Mouse (Mus musculus): ENCODE results near the gene Snap25.

- no peak for TF ChIP-seq POLR2A (IDR thresholded peaks at IDR 0.05; ENCODE audit: insufficient read depth, low read depth, low read length)
- no peak for TF ChIP-seq CTCF (IDR thresholded peaks at IDR 0.05; ENCODE audit: insufficient read depth, low read depth, low read length)
Observed at GRCm38 (mm10) chr2:136711746-136712440, 1.4 kb upstream of the Snap25 start.
